Mouse (Mus musculus): ENCODE results near the gene Gclc.
"Not testable (repeated sequence)": the region's sequence is repeated elsewhere in the genome, so short reads cannot be mapped to it uniquely, and the experiment has no call there.

The Gclc gene

GRCm38 (mm10) chr9:77746315-77746714, 8.0 kb upstream of the Gclc start:
- no peak for DNase-seq

GRCm38 (mm10) chr9:77748292-77748691, 6.0 kb upstream of the Gclc start:
- DNase-seq: not testable (repeated sequence)

DNA sequence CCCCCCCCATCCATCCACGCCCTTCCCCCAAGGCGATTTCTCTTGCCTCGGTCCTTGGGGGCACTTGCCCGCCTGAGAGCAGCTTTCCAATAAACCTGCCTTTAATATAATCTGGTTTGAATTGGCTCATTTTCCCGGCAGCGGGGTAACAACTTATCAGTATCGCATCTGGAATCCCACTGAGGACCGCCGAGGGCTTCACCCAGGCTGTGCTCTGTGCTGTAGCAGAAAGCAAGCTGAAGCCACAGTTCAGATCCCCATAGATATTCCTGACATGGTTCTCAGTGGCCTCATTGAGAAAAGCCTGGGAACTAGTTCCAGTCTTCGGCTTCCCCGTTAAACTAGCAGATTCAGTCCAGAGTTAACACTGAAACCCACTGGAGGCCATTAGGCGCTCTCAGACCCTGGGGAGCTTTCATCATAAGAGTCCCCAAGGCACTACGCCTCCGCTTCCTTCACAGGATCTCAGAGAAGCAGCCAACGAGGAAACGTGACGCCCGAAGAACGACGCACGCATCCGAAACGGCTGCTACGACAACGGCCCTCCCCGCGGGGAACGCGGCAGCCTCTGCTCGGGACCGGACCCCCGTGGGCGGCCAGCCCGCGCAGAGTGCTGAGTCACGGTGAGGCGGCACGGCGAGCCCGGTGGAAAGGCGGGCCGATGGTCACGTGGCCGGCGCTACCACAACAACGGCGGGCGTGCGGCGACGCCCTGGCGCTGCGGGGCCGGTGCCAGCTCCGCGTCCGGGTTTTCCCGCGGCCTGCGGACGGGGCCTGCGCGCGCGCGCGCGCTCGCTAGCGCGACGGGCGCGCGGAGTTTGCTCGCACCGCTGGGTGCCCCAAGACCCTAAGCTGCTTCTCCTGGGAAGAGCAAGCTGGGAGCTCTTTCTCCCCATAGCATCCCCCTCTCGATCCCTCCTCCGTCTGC, 3.9 kb upstream of the Gclc start:
- DNase-seq: peak; percentile 93 to 94

- DNase-seq: no peak
These were observed 3.2 kb upstream of the Gclc start for GRCm38 (mm10) chr9:77751091-77751521.

DNA sequence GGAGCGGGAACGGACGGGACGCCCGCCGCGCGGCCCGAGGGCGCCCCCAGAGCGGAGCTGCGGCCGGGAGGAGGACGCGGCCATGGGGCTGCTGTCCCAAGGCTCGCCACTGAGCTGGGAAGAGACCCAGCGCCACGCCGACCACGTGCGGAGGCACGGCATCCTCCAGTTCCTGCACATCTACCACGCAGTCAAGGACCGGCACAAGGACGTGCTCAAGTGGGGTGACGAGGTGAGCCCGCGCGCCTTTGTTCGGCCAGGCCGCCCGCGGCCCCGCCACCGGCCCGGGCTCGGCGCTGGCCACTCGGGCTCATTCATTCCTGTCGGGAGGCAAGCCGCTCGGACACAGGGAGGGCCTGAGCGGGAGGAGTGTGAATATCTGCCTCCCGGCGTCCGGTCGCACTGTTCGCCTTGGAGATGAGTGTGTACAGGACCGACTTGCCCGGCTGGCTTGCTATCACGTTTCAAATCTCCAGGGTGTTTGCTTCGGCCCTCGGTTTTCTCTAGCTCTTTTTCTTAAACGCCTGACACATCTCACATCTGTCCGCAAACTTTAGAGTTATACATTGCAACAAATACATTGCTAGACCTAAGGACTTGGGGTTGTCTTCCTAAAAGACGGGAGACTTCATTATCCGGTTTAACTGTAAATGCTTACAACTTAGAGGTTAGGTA, 530 bp downstream of the Gclc start:
- peak in 1 of 2 experiments; percentile 56 for DNase-seq

DNA sequence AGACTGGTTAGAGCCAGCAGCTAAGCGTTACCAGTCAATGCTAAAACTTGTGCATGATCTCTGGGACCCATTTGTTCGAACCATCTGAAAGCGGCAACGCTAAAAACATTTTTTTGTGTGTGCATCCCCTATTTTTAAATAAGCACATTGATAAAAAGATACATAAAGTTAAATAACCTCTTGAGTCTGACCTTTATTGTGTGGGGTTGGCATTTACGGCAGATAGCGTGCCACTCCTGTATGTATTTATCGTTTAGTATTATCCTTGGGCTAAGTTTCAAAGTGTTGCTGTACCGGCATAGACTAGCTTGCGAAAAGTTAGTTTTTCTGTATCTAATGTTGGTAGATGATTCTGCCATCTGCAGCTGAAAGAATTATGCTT, 1.1 kb downstream of the Gclc start:
- DNase-seq: no peak

- DNase-seq: no peak
These were observed 1.7 kb downstream of the Gclc start for GRCm38 (mm10) chr9:77756076-77756475.

- no peak for DNase-seq
These were observed 3.0 kb downstream of the Gclc start for GRCm38 (mm10) chr9:77757331-77757730.

DNA sequence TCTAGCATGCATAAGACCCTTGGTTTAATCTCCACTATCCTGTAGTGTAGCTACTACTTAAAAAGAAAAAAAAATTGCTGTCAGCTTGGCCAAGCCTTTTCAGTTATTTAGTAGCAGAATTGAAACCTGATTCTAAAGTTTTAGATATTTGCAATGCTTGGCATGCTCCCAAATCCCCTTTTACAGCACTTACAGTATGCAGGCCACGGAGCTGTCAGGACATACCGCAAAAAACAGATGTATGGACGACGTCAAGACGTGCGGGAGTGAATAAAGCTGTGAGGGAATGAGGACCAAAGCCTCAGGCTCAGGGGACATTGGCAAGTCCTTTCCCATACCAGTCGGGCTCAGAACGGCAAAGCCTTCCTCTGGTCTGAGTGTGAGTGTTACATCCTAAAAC, 4.1 kb downstream of the Gclc start:
- DNase-seq: no peak

DNA sequence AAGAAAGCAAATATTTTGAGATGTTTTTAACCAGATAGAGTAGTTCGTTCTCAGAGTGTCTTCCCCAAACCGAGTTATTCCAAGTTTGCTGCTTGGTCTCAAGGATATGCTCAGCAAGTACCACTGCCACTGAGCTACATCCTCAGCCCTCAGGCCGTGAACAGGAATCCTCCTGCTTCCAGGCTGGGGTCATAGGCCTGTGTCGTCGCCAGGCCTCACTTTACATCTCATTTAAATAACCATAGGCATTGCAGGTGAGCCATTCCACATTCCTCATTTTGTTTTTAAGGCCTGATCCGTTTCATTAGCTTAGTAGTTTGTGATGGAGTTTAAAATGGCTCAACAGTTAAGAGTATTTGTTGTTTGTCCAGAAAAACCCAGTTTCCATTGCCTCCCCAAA, 4.8 kb downstream of the Gclc start:
- no peak for DNase-seq

DNA sequence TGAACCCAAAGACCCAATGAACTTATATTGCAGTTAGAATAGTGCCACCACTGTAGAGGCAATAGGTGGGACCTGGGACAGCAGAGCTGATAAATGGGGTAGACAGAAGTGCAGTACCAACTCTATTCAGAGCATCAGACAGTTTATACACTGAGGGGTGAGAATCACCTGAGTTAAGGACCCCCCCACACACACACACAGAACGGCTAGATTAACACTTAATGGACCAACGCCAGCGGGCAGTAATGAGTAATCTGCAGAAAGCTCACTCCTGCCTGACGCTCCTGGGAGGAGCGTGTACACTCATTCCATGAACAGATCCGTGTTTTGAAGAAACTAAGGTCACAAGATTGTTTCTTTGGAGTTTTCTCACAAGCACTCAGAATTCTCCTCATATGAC, 5.4 kb downstream of the Gclc start:
- peak in 1 of 2 experiments; percentile 69 for DNase-seq

DNA sequence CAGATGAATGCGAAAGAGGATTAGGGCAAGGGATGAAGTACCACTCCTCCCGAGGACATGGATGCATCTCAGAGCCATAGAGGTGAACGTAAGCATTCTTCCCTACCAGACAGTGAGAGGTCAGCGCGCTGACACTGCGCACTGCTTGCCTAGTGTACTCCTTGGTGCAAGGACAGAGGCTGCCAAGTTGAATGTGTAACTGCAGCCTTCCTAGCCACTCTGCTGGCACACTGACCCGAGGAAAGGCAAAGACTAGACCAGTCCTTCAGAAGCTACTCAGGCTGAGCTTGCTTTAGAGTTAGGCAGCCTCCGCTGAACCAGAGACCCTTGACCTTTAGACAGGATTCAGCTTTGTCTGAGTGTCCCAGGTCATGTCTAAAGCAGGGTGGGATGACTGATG, 11.9 kb downstream of the Gclc start:
- peak in 1 of 2 experiments; percentile 46 for DNase-seq

GRCm38 (mm10) chr9:77766767-77767166, 12.4 kb downstream of the Gclc start:
- no peak for DNase-seq

- no peak for DNase-seq
These were observed 16.6 kb downstream of the Gclc start for GRCm38 (mm10) chr9:77770909-77771308.

- DNase-seq: no peak
These were observed 17.0 kb downstream of the Gclc start for GRCm38 (mm10) chr9:77771330-77771729.

GRCm38 (mm10) chr9:77771765-77772383, 17.5 kb downstream of the Gclc start:
- no peak for DNase-seq

- no peak for DNase-seq
These were observed 22.6 kb downstream of the Gclc start for GRCm38 (mm10) chr9:77776720-77777515.

DNA sequence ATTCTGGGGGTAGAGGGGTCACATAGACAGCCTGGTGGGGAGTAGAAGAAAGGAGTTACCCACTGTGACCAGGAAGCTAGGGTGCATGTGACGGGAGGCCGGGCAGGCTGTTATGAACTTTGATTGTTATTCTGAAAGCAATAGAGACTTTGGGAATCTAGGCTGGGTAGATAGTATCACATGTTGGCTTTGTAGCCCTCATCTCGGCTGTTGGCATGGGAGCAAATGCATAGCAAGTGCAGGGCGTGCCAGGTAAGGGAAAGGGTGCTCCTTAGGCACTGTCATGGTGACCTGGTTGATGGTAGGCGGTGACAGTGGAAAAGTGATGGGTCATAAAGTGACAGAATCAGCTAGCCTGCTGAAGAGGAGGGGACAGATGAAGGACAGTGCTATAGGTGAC, 23.3 kb downstream of the Gclc start:
- no peak for DNase-seq

DNA sequence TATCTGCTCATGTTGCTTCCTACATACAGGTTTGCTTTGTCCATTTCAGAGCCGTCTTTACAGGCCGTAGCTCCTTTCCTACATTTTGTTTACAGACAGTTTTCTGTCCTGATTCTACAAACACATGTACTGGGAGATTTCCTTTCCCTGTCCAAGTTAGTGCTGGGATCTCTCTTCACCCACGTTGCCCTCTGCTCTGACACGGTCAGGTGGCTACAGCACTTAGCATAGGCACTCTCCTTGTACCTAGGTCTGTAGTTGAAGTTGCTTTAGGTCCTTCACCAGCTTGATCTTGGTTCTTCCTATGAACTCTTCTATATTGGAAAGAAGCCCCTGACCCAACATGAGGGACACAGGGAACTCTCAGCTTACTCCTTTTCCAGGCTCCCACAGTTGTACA, 25.4 kb downstream of the Gclc start:
- DNase-seq: no peak

DNA sequence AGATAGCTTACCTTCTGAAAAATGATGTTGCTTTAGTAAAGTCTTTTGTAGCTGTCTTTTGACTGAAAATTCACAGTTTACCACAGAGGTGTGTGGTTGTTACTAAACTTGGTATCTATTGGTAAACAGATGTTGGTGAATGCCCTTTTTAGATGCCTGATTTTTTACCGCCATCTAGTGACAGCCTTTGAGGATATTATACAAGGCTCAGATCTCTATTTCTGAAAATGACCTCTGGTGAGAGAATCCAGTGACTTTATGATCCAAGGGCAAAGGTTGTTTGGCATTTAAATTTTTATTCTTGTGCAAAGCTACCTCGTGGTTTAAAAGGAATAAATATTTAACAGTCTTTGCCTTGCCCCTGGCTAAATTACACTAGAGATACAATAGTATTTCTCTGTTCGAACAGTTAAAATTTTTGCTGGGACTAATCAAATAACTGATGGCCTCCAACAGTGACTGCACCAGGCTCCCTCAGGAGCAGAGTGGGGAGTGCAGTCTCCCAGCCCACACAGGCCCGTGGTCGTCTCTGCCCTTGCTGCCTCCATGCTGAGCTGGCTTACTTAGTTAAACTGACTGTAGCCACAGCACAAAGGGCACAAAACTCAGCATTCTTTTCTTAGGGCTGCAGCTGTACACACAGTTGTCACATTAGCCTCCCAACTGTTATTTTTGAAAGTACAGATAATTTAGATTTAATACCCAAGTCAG, 27.3 kb downstream of the Gclc start:
- peak; percentile 61 to 86 for DNase-seq

DNA sequence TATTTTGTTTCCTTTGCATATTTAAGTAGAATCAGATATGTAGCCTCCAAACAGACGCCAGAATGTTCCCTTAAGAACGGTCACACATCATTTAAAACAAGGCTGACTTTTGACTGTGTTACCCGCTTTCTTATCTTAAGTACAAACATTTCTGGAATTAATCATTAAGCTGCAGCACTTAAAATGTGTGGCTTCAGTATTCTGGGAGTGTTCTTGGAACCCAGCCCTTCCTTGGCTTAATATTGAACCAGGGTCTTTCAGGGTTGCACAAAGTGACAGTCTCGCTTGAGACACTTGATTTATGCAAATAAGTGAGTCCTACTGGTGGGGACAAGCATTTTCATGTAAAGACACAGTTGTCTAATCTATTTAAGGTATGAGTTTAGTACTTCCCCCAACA, 27.9 kb downstream of the Gclc start:
- peak; percentile 78 to 91 for DNase-seq

- DNase-seq: no peak
These were observed 28.7 kb downstream of the Gclc start for GRCm38 (mm10) chr9:77783006-77783405.

Data from kidney, adult 8-10 months (tissue).